Mouse (Mus musculus) bone marrow macrophage, adult 2 months (primary cell): ENCODE results near the gene Ndufaf4. TPM values are rescaled to one million over a fixed set of nuclear protein-coding genes. Genes with fewer than 3 reads are reported as not detected.

ENCODE experiments used
- H3K27ac ChIP-seq: 2 replicates; pipeline ENCODE4 v1.5.1; 2012; ENCODE audit warnings: low read depth, low read length; ENCODE audit not compliant: insufficient read depth
- H3K4me1 ChIP-seq: 2 replicates; pipeline ENCODE4 v1.6.1; 2012; ENCODE audit warnings: low read length; ENCODE audit not compliant: control insufficient read depth, insufficient read depth
- H3K4me3 ChIP-seq: 2 replicates; pipeline ENCODE4 v1.5.1; 2012; ENCODE audit warnings: mild to moderate bottlenecking, low read length, moderate library complexity; ENCODE audit not compliant: insufficient read depth
- CTCF ChIP-seq: IDR thresholded peaks from 2 replicates; pipeline ENCODE4 v1.5.1; 2012; ENCODE audit warnings: low read depth, mild to moderate bottlenecking, low read length, moderate library complexity
- POLR2A ChIP-seq: IDR thresholded peaks from 2 replicates; pipeline ENCODE4 v1.6.1; 2012; ENCODE audit warnings: mild to moderate bottlenecking, low read depth, low read length, borderline replicate concordance
- polyA plus RNA-seq: library from polyadenylated mRNA; stranded (reverse); fragments of >200 nt; gene quantifications from 2 replicates; pipeline ENCODE4 v1.2.4, GENCODE M21; 2012; ENCODE audit not compliant: missing spikeins, insufficient read depth, insufficient read length

Gene Ndufaf4
- polyA plus RNA-seq, 1 experiment = 7.2 TPM

DNA sequence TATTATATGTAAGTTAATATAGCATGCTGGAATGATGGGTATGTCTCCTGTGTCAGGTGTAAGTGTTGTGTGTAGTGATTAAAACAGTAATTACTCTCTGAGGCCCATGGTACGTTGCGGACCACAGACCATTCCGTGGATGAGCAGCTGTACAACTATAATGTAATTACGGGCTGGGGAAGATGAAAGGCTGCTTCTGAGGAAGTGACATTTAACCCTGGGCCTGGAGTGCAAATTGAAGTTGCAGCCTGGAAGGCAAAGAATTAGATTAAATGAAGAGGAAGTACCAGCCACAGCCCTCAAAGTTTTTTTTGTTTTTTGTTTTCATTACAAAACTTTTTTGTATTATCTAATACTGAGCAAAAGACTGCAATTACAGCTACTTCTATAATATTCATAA, 1.3 kb downstream of the Ndufaf4 start:
- no peak for TF ChIP-seq POLR2A
- TF ChIP-seq CTCF = no peak
- Histone ChIP-seq H3K4me3 (peak overlapping the region; percentile 93), H3K4me1 (no peaks in the 10 kb centered on the region), H3K27ac (0 out of 2 replicates have a peak overlapping the region, but pooled peaks have one; percentile 23)

DNA sequence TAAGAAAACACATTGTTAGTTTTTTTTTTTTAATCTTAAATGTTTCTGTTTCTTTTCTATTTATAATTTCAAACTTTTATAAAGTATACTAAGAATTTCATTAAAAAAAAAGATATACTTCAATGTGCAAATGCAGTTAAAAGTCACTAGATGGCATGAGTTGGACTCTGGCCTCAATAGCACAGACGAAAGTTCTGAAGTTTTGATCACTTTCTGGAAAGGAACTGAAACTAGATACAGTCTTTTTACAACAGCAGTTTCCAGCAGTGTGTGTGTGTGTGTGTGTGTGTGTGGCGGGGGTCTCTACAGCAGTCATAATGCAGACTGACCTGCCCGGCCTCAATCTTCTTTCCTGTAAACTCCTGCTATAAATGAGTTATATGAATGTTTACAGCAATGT, 9.9 kb downstream of the Ndufaf4 start:
- TF ChIP-seq CTCF (no peak), POLR2A (no peak)
- no peak overlapping the region for H3K4me3 ChIP-seq
- H3K4me1 ChIP-seq = no peaks in the 10 kb centered on the region
- H3K27ac ChIP-seq = no peak overlapping the region

DNA sequence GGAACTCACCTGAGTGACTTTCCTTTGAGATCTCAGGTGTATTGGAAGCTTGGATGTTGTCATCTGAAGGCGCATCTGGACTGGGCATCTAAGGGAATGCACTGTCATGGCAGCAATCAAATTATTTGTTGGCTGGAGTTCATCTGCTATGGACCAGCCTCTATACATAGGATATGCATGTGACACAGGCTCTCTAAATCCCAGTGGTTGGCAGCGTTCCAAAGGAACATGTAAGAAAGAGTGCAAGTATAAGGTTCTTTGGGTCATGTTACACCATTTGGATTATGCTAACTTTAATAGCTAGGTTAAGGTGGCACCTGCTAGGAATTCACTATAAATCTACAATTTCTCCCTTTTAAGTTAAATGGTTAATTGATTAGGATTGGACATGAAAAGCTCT, 17.7 kb downstream of the Ndufaf4 start:
- H3K4me1 ChIP-seq = no peaks in the 10 kb centered on the region
- no peak overlapping the region for H3K4me3 ChIP-seq
- no peak overlapping the region for H3K27ac ChIP-seq
- TF ChIP-seq CTCF (no peak), POLR2A (no peak)

DNA sequence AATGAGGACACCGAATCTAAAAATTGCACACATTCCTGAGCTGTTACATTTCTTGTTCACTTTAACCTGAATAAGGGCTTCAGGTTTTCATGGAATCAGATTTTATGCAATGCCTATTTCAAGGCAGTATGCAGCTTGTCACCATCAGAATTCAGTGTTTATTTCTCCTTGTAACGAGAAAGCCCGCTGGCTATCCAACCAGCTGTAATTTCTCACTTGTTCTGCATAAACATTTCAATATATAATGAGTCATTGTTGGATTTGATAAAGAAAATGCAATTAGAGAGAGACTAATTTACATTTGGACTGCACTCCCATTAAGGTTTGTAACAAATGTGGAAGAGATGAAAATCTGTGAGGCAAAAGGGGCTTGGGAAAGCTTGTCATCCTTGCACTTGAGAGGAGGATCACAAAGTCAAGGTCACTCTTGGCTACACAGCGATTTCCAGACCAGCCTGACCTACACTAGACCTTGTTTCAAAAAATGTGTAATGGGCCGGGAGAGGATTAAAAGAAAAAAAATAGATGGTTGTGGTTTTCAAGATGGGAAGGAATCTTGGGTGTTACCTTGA, 22.2 kb downstream of the Ndufaf4 start:
- Histone ChIP-seq H3K27ac (no peak overlapping the region), H3K4me3 (no peak overlapping the region), H3K4me1 (no peaks in the 10 kb centered on the region)
- TF ChIP-seq POLR2A (no peak), CTCF (no peak)

DNA sequence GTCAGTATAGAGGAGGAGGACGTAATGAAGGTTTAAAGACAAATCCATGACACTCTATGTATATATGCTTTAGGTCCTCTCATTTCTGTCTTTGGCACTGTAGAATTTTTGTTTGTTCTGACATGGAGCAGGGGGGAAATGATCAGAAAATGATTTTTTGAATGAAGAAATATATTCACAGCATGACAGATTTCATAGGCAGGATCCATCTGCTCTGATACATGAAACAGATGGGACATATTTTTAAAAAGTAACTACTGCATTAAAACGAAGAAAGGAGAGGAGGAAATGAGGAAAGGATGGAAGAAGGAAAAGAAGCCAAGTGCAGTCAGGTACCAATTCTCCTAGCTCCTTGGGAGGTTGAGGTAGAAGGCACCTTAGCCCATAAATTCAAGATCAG, 26.8 kb downstream of the Ndufaf4 start:
- Histone ChIP-seq H3K27ac (no peak overlapping the region), H3K4me3 (no peak overlapping the region), H3K4me1 (no peaks in the 10 kb centered on the region)
- TF ChIP-seq POLR2A = no peak
- no peak for TF ChIP-seq CTCF

DNA sequence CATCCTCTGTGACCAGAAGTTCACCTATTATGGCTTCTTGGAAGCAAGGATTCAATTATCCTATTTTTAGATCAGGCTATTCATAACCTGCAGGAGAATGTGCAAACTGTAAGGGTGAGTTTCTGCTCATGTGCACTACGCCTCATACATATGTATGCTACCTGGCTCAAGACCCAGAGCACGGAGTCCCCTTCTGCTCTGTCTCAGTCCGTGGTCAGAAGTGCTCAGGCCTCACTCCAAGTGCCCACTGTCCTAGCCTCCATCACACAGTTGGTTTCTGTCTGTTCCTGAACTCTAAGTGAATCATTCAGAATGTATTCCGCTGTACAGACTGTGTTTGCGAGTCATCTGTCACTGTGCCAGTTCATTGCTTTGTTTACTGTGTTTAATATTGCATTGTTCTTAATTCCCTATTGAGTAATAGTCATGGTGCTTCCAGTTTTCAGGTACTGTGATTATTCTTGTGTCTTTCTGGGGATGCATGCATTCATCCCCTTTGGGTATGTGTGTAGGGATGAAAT, 30.4 kb downstream of the Ndufaf4 start:
- Histone ChIP-seq H3K4me1 (no peaks in the 10 kb centered on the region), H3K27ac (no peak overlapping the region), H3K4me3 (no peak overlapping the region)
- no peak for TF ChIP-seq POLR2A
- no peak for TF ChIP-seq CTCF

DNA sequence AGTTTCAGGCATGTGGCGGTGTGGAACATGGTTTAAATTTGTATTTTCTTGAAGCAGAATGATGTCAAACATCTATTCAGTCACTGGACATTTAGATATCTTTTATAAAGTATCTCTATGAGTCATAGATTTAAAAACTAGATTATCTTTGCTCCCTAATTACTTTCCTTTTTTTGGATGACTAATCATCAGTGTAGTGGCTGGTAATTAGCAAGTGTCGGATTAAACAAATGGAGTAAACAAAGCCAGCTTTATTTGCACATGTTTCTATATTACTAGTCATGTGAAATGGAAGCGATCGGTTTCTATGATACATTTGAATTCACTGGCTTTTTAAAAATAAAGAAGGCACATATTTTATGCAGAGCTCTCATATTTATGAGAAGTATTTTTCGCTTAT, 31.0 kb downstream of the Ndufaf4 start:
- no peaks in the 10 kb centered on the region for H3K4me1 ChIP-seq
- no peak overlapping the region for H3K4me3 ChIP-seq
- H3K27ac ChIP-seq = no peak overlapping the region
- TF ChIP-seq CTCF = no peak
- no peak for TF ChIP-seq POLR2A

DNA sequence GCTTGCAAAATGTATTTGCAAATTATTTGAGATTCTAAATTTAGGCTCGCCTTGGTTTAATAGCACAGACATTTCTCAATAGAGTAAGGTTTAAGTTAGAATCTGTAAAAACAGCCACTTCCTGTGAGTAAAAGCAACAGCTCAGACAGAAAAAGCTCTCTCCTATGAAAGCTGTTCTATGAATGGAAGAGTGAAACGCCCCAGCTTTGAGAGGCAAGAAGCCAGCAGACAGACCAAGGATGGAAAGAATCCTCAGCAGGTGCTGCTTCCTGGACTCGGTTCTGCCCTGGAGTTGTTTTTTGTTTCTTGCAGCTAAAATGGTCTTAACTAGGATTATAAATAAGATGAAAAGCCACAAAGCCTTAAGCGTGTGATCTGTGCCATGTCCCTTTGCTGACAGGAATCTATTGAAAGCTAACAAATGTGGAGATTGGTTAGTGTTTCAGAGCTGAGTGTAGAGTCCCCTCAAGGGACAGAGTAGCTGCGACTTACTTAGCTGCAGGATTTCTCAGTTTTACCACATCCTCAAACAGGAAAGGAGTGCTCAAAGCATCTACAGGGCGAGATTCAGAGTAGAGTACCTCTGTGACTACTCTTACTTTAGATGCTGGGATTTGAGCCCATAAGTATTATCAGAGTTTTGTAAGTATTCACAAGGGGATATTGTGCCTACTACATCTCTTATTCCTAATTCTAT, 45.0 kb downstream of the Ndufaf4 start:
- H3K4me1 ChIP-seq = no peaks in the 10 kb centered on the region
- TF ChIP-seq CTCF (no peak), POLR2A (no peak)
- no peak overlapping the region for H3K27ac ChIP-seq
- no peak overlapping the region for H3K4me3 ChIP-seq

Other genes with a start within 250 kb of the Ndufaf4 start
- gene Klhl32, start 47.0 kb upstream of the Ndufaf4 start, polyA plus RNA-seq = not detected in 2 replicates
- not detected in 2 replicates for gene Gpr63, start 68.3 kb downstream of the Ndufaf4 start, polyA plus RNA-seq